Mouse (Mus musculus) MEL (cell line): Measurements from ENCODE around the gene Pmfbp1. TPM values are rescaled to one million over a fixed set of nuclear protein-coding genes. Genes with fewer than 3 reads are reported as not detected.
A peak's percentile ranks its signal among the peaks of the same experiment; 100 is the strongest.

ENCODE experiments used
- DNase-seq: peaks from one replicate; pipeline ENCODE4 v3.0.0; 2011; ENCODE audit warnings: low read depth, low spot score
- H3K27ac ChIP-seq: 2 replicates; pipeline ENCODE4 v1.5.1; 2012; ENCODE audit warnings: low read depth, mild to moderate bottlenecking, control low read depth, low read length, moderate library complexity; ENCODE audit not compliant: control insufficient read depth
- H3K27me3 ChIP-seq, 2 experiments: fragments of 150-350 bp in 1 of 2; sonication (generic) in 1 of 2; 2 replicates each; pipeline ENCODE4 v1.6.1; 2012; ENCODE audit warnings: low read length in 2 of 2, mild to moderate bottlenecking in 2 of 2, improper control_type of control experiment in 1 of 2, moderate library complexity in 1 of 2; ENCODE audit not compliant: insufficient read depth in 2 of 2, control insufficient read depth in 1 of 2
- H3K36me3 ChIP-seq, 2 experiments: 2 replicates each; pipeline ENCODE4 v1.6.1; 2012 to 2014; ENCODE audit warnings: low read length in 2 of 2, improper control_type of control experiment in 1 of 2, inconsistent platforms in 1 of 2, mild to moderate bottlenecking in 1 of 2; ENCODE audit not compliant: insufficient read depth in 2 of 2, control insufficient read depth in 1 of 2
- H3K4me1 ChIP-seq, 2 experiments: fragments of 150-350 bp in 1 of 2; sonication (generic) in 1 of 2; 2 replicates each; pipeline ENCODE4 v1.6.1; 2012; ENCODE audit warnings: low read length in 2 of 2, improper control_type of control experiment in 1 of 2, mild to moderate bottlenecking in 1 of 2; ENCODE audit not compliant: insufficient read depth in 2 of 2, control insufficient read depth in 1 of 2
- H3K4me3 ChIP-seq, 2 experiments: fragments of 150-350 bp in 1 of 2; sonication (generic) in 1 of 2; 2 replicates each; pipeline ENCODE4 v1.5.1; 2012; ENCODE audit warnings: low read depth in 2 of 2, low read length in 2 of 2, mild to moderate bottlenecking in 2 of 2, moderate library complexity in 2 of 2, control low read depth in 1 of 2, improper control_type of control experiment in 1 of 2; ENCODE audit not compliant: control insufficient read depth in 1 of 2, insufficient read depth in 1 of 2
- H3K79me2 ChIP-seq: 2 replicates; pipeline ENCODE4 v1.6.1; 2012; ENCODE audit warnings: mild to moderate bottlenecking, low read length, moderate library complexity; ENCODE audit not compliant: control insufficient read depth, poor library complexity, insufficient read depth
- H3K9ac ChIP-seq: 2 replicates; pipeline ENCODE4 v1.6.1; 2012; ENCODE audit warnings: low read depth, mild to moderate bottlenecking, control low read depth, low read length, moderate library complexity; ENCODE audit not compliant: control insufficient read depth, poor library complexity, severe bottlenecking
- H3K9me3 ChIP-seq: fragments of 150-350 bp; sonication (generic); replicated peaks from 2 replicates; pipeline ENCODE4 v1.6.1; 2012; ENCODE audit warnings: mild to moderate bottlenecking, low read length, improper control_type of control experiment, moderate library complexity; ENCODE audit not compliant: insufficient read depth
- ELF1 ChIP-seq: IDR thresholded peaks from 2 replicates; pipeline ENCODE4 v1.6.1; 2014; ENCODE audit warnings: low read depth, mild to moderate bottlenecking, inconsistent platforms, low read length, improper control_type of control experiment, moderate library complexity
- EP300 ChIP-seq, 2 experiments: IDR thresholded peaks; 2 replicates each; pipeline ENCODE4 v1.6.1; 2011; ENCODE audit warnings: improper control_type of control experiment in 2 of 2, low read length in 2 of 2, low read depth in 1 of 2, mild to moderate bottlenecking in 1 of 2
- KAT2A ChIP-seq: conservative IDR thresholded peaks from 2 replicates; pipeline ENCODE4 v1.6.1; 2012; ENCODE audit warnings: low read depth, low read length, improper control_type of control experiment, inconsistent platforms
- polyA plus RNA-seq, 2 experiments: library from polyadenylated mRNA; stranded (reverse) in 1 of 2; unstranded in 1 of 2; fragments of >175 nt in 1 of 2; fragments of >200 nt in 1 of 2; gene quantifications; 2 replicates each; pipeline versions ENCODE4 v1.2.1 to v1.2.4; 2012; ENCODE audit warnings: low replicate concordance in 2 of 2, low read depth in 1 of 2; ENCODE audit not compliant: insufficient read length in 2 of 2, insufficient read depth in 1 of 2, missing spikeins in 1 of 2
- total RNA-seq: library from RNA; depleted of rRNA; stranded (reverse); fragments of 300-350 nt; gene quantifications from 2 replicates; pipeline ENCODE4 v1.2.3, GENCODE M21; 2012; rRNA removed

Pmfbp1 gene
- total and polyA plus RNA-seq, 3 experiments = 0.23 to 0.40 TPM; not detected in 1

GRCm38 (mm10) chr8:109592164-109592563 is 98.3 kb downstream of the Pmfbp1 start:
- no peaks in the 10 kb centered on the region for H3K9me3 ChIP-seq
- H3K27me3 ChIP-seq = no peaks in the 10 kb centered on the region
- peaks cover 0 to 11% of the 10 kb centered on the region in 2 experiments; a peak in 3 of 4 replicates for H3K36me3 ChIP-seq
- H3K9ac ChIP-seq = no peak overlapping the region
- H3K27ac ChIP-seq = no peak overlapping the region
- no peaks in the 10 kb centered on the region for H3K79me2 ChIP-seq
- H3K4me1 ChIP-seq = peaks cover 2 to 13% of the 10 kb centered on the region in 2 experiments; a peak in 3 of 4 replicates
- no peak overlapping the region for H3K4me3 ChIP-seq
- no peak for TF ChIP-seq ELF1
- no peak for TF ChIP-seq KAT2A
- TF ChIP-seq EP300 (IDR thresholded peaks at IDR 0.05; ENCODE audit: low read depth in 1 of 2, low read length in 2 of 2) = peak in 1 of 2 experiments; percentile 28; a peak in 1 of 4 replicates
- DNase-seq = peak; percentile 54

Other genes starting within 250 kb of the Pmfbp1 start
- 50.6 and 54.6 TPM in 2 replicates for gene Dhx38, start 71.8 kb downstream of the Pmfbp1 start, total RNA-seq
- gene Dhx38, start 71.8 kb downstream of the Pmfbp1 start, polyA plus RNA-seq = 10 to 100 TPM; 43.3 to 72.1 TPM
- gene Txnl4b, start 71.9 kb downstream of the Pmfbp1 start, total RNA-seq = 7.7 and 8.4 TPM in 2 replicates
- 1 to 10 TPM in 1 of 2 experiments, not detected in 1; 9.5 TPM for gene Txnl4b, start 71.9 kb downstream of the Pmfbp1 start, polyA plus RNA-seq
- 0.19 TPM in 1 of 2 replicates, not detected in the other for gene Hp, start 85.1 kb downstream of the Pmfbp1 start, total RNA-seq
- under 1 TPM in 1 of 2 experiments, not detected in 1; 0.08 TPM for gene Hp, start 85.1 kb downstream of the Pmfbp1 start, polyA plus RNA-seq
- 27.7 and 28.3 TPM in 2 replicates for gene Dhodh, start 114.6 kb downstream of the Pmfbp1 start, total RNA-seq
- 10 to 100 TPM in 1 of 2 experiments, not detected in 1; 52.5 TPM for gene Dhodh, start 114.6 kb downstream of the Pmfbp1 start, polyA plus RNA-seq
- gene Pkd1l3, start 120.5 kb downstream of the Pmfbp1 start, total RNA-seq = 2.6 and 3.4 TPM in 2 replicates
- gene Pkd1l3, start 120.5 kb downstream of the Pmfbp1 start, polyA plus RNA-seq = 1 to 10 TPM in 1 of 2 experiments, not detected in 1; 7.4 TPM
- gene Ist1, start 199.2 kb downstream of the Pmfbp1 start, total RNA-seq = 30.2 and 33.1 TPM in 2 replicates
- gene Ist1, start 199.2 kb downstream of the Pmfbp1 start, polyA plus RNA-seq = 100 to 1,000 TPM in 1 of 2 experiments, 10 to 100 TPM in 1; 50.4 to 126 TPM
- 5.2 and 5.5 TPM in 2 replicates for gene Zfp821, start 211.5 kb downstream of the Pmfbp1 start, total RNA-seq
- gene Zfp821, start 211.5 kb downstream of the Pmfbp1 start, polyA plus RNA-seq = 10 to 100 TPM in 1 of 2 experiments, not detected in 1; 10.1 TPM
- gene Atxn1l, start 243.7 kb downstream of the Pmfbp1 start, total RNA-seq = 3.8 and 4.1 TPM in 2 replicates
- 1 to 10 TPM in 1 of 2 experiments, not detected in 1; 9.5 TPM for gene Atxn1l, start 243.7 kb downstream of the Pmfbp1 start, polyA plus RNA-seq